Mouse (Mus musculus) frontal cortex, postnatal 25 days (tissue): ENCODE results near the gene Fbl.
"Not testable (repeated sequence)": the region's sequence is repeated elsewhere in the genome, so short reads cannot be mapped to it uniquely, and the experiment has no call there.

Experiments
- DNase-seq, 2 experiments: peaks; one replicate each; pipeline ENCODE4 v3.0.0; 2022; ENCODE audit warnings: low spot score in 2 of 2

Fbl gene

DNA sequence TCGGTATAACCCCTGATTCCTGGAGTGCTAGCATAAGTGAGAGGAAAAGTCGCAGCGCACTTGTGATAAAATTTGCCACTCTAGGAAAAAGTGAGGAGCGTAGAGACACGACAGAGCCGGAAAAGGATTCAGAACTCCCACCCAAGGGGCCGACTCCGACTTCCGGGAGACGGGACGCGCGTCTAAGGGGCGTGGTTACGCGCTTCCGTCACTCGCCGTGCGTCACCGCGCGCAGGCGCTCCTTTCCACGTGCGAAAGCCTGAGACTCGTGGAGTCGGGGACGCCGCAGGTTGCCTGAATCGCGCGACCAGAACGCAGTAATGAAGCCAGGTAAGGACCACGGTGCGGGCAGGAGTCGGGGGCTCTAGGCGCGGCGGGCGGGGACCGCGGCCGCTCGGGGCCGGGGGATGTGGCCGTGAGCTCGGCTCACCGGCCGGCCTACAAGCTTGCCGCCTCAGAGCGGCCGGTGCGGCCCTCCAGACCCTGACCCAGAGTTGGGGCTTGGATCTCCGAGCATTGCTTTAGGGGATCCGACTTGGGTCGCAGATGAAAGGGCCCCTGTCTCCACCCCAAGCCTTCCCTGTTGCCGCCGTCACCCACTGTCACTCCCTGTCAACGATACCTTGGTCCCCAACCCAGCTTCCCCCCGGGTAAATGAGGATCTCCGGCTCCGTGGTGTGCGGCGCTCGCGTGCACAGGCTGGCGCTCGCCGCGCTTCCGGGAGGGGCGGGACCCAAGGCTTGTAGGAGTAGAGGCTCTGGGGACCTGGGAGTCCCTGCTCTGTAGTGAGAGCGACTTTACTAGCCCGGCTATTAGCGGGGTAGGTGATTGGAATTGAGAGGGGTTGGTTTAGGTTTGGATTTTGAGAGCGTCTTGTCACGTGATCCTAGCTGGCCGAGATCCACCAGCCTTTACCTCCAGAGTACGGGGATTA, at the start of gene Fbl:
TSS of gene Fbl (plus strand) at position 222 of the 934 bp plus-strand sequence.
- peak; percentile 78 to 87 for DNase-seq

DNA sequence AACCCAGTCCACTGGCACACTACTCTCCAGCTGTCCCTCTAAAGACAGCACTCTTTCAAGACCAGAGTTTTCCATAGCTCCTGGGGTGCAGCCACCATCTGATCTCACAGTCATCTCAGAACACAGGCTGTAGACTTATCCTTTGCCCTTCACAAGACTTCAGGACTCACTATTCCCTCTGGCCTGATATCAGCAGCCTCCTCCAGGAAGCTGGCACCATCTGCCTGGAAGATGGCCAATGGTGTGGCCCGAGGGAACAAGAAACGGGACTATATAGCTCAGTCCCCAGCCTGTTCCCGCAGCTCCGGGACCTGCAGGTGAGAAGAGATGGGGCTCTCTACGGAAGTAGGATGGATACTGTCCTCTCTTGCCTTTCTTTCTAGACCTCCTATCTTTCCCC, 40.3 kb upstream of the Fbl start, which contains the start of gene 9530053A07Rik:
TSS of gene 9530053A07Rik (plus strand) at position 301 of the 400 bp plus-strand sequence.
- DNase-seq: no peak

DNA sequence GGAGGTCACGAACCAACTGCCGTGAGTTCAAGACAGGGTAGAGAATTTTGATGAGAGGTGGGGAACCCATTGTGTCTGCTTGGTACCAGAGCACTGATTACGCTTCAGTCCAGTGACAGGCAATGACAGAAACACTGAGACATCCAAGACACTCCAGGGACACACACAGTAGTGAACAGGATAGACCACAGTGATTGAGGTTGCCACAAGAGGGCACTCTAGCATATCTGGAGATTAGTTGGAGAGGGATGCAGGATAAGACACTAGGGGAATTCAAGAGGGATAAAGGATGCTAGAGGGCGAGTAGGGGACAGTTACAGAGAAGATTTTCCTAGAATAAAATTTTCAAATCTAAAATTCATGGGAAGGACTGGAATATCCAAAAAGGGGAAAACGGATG, 31.9 kb upstream of the Fbl start:
- DNase-seq: peak in 1 of 2 experiments; percentile 28

DNA sequence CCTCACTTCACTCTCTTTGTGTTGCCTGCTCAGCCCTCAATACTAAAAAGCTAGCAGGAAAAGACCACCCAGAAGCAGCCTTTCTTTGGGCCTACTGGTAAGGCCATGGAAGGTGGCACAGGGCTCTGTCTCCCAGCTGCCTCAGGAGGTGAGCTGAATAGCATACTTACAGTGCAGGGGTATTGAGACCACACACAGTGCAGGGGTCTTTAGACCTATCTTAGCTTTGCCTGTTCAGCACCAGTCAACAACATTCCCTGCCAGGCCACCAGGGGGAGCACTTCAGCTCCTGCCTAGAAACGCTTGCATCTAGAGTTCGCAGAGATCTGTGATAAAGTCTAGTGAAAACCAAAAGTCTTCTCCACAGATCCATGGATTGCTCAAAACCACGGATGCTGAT, 21.2 kb upstream of the Fbl start:
- DNase-seq: peak; percentile 29 to 53

DNA sequence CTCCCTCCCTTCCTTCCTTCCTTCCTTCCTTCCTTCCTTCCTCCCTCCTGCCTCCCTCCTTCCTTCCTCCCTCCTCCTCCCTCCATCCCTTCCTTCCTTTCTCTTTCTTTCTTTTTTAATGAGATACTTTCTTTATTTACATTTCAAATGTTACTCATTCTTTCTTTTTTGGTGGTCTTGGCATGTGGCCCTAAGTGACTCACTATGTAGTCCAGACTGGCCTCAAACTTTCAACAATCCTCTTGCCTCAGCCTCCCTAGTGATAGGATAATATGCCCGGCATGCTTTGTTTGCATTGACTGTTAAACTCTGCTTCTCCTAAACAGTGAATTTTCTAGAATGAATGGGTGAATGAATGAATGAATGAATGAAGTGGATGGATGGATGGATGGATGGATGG, 19.7 kb upstream of the Fbl start:
- DNase-seq: no peak

DNA sequence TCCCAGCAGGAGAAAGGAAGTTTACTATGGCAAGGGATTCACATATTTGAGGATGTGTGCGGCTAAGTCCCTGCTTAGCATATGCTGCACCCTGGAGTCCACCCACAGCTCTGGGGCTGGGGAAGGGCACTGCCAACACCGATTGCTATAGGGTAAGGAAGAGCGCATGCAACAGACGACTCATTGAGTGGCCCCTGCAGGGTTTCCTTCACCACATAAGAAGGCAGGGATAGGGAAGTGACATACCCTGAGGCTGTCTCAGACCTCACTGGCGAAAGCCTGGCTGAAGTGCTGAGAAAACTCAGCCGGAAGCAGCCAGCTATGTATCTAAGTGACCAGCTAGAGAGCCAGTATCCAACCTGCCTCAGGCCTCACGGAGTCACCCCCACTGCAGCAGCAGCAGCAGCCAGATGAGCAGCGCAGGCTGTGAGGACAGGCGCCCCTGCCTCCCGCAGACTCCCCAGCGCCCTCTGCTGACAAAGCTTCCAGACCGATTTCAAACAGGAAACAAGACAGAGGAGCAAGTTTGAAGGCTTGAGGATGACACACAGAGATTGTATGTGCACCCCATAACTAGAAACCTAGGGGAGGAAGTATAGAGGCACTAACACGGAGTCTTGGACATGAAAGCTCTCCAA, 17.8 kb upstream of the Fbl start:
- peak; percentile 31 to 37 for DNase-seq

DNA sequence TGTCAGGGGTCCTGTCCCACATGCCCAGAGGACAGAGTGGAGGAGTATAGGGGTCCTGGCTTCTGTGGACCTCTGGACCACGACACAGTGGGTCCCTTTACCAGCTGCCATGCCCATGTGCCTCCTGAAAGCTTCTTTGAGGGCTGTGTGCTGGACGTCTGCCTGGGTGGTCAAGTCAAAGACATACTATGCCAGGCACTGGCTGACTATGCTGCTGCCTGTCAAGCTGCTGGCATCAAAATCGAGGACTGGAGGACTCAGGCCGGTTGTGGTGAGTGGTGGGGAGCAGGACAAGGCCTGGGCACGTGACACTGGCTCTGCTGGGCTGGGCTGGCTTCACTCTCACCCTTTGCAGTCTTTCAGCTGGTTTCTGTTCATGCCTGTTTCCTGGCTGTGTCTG, 15.9 kb upstream of the Fbl start:
- not testable (repeated sequence) for DNase-seq

DNA sequence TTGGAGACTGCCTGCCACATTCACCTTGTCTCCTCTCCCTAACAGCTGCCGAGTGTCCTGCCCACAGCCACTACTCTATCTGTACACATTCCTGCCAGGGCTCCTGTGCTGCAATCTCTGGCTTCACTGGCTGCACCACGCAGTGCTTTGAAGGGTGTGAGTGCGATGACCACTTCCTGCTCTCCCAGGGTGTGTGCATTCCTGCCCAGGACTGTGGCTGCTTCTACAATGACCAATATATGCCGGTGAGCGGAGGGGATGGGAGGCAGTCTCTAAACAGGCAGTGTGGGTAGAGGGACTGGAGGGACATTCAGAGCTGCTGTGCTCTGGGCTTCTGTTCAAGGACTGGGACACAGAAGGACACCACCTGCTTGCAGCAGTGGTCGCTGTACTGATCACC, 10.2 kb upstream of the Fbl start:
- no peak for DNase-seq

DNA sequence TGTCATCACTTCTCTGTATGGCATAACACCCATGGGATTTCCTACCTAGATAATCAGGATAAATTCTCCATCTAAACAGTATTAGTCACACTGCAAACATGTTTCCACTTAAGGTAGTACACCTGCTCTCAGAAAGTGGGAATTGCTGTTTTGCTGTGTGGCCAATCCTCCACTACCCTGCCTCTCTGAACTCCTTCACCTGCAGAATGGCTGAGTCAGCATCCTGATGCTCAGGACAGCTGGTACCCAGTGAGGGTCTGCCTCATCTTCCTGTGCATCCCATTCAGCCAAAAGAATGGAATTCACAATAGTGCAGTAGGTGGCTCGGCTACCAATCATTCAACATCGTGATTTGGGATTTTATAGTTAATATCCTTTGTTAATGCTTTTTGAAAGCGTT, 9.6 kb upstream of the Fbl start:
- DNase-seq: no peak

DNA sequence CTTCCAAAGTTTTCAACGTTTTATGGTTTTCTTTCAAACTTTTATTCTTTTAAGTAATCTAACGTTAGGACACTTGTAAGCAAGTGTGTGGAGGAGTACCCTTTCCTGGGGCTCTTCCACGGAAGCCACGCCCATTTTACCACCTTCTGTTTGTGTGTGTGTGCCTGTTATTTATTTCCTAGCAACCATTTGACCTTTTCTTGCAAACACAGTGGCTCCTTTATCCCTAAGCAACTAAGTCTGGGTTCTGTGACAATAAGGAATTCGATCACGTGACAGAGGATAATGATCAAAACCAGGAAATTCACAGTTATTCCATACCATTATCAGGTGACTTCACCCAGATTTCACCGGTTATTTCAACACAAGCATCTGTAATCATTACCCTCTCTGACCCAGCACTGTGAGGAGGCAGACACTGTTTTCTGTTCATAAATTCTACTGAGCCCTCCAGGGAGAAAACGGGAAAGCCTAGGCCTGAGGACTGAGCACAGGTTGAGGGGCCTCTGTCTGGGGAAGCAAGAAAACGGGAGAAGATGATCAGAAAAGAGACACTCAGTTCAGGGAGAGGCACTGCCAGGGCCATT, 8.3 kb upstream of the Fbl start:
- no peak for DNase-seq

DNA sequence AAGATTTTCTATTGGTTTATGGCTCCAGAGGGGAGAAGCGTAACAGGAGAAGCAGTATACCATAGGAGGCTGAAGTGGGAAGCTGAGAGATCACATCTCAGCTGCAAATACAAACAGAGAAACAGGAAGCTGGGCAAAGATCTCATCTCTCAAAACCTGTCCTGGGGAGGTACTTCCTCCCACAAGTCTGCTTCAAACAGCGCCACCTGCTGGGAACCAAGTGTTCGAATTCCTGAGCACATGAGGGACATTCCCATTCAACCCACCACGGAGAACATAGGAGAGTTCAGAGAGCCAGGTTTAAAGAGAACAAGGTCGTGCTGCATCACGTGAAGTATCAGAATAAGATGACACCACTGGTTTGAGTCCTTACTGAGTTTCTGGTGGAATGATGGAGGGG, 4.1 kb upstream of the Fbl start:
- no peak for DNase-seq

DNA sequence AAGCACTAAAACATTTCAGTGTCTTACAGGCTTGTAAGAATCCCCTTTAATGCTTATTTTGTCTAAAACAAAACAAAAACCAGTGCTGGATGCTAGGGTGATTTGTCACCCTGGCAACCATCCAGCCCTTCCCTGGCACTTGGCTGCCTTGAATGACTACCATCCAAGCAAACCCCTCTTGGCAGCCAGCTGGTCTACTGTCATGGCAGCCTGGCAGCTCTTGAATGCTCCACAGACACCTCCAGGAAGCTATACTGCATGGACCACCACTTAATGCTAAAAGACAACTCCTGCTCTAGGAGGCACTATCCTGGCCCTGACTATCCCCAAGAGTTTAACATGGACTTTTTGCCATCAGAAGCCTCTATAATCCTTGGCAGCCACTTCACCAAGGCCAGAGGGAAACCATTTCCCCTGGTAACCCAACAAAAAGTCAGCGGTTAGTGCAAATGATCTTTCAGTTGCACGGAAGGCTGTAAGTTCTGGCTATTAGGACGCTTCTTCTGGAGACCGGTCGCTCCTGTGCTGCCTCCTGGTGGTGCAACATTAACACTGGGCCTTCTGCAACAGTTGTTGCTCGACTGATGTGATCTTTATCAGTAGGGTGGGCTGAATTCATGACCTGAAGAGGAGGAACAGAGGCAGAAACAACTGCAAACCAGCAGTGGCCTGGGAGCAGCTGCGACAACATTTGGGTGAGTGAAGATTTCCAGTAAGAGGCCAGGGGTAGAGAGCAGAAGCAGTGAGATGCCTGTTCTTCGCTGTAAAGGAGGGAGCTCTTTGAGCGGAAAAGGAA, 992 bp upstream of the Fbl start:
- peak in 1 of 2 experiments; percentile 32 for DNase-seq

DNA sequence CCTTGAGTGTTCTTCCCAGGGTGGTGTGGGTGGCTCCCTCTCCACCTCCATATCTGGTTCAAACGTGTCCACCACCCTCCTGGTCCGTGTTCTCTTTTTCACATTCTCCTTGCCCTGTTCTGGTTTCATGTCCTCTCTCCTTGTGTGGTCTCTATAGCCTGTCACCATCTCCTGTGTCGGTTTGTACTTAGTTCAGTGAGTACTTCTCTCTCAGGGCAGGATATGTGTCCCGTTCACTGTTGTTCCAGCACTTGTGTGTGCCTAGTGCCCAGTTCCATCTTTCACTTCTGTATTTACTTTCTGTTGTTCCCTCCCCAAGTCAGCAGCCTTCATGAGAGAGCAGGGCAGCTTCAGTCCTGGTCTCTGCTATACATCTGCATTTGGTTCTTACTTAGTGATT, 5.8 kb downstream of the Fbl start:
- no peak for DNase-seq

DNA sequence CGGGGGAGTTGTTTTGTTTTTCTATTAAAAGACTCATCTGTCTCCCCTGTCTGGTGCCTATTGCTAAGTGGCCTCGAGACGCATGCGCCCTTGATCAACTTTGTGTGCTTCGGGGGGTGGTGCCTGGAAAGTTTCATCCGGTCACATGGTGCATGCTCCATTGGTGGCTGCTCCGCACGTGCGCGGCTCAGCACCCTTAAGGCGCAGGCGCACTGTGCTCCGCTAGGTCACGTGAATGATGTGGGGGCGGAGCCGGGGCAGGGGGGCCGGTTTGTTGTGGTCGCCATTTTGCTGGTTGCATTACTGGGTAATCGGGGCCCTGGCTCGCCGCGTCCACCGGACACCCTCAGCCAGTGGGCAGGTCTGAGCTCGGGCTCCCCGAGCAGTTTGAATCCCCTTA, 9.7 kb downstream of the Fbl start, which contains the start of gene Dyrk1b:
TSS of gene Dyrk1b (plus strand) at position 242 of the 400 bp plus-strand sequence.
- peak; percentile 96 to 97 for DNase-seq

DNA sequence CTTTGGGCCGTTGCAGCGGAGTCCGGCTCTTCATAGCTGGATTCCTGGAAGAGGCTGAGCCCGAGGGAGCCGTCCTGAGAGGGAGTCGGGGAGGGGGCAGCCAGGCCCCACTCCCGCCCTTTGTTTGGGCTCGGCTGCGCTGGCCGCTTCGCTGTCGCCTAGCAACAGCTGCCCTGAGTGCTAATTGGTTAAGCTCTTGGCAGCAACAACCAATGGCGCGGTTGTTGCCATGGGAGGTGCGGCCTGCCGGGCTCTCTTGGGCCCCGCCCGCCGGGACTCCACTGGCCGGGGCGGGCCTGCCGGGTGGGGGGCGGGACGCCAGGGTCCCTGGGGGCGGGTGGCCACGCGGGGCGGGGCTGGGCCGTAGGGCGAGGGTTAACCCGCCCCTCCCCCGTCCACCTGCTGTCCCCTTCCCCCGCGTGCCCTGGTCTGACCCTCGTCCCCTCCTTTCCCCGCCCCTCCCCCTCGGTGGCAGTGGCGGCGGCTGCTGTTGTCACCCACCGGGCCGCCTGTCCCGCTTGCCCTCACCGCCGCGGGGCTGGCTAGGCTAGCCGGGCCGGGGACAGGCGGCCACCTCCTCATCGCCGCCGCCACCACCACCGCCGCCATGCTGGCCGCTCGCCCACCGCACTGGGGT, 10.3 kb downstream of the Fbl start:
- DNase-seq: peak; percentile 77 to 84

DNA sequence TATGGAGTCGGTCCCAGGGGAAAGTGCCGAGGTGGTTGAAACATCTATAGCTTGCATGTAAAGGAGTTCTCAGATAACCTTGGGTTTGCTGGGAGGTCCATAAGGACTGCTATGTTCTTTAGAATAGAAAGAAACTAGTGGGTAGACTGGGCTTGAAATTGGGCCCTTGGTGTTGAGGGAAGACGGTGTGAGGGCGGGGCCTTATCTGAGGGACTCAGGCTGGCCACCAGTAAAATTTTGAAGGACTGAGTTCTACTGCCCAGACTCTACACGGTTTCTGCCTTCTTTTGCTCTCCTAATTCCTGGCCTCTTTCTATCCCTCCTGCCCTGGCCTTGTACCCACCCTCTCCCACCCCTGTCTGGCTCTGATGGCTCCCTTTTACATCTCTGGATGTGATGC, 11.4 kb downstream of the Fbl start:
- no peak for DNase-seq

DNA sequence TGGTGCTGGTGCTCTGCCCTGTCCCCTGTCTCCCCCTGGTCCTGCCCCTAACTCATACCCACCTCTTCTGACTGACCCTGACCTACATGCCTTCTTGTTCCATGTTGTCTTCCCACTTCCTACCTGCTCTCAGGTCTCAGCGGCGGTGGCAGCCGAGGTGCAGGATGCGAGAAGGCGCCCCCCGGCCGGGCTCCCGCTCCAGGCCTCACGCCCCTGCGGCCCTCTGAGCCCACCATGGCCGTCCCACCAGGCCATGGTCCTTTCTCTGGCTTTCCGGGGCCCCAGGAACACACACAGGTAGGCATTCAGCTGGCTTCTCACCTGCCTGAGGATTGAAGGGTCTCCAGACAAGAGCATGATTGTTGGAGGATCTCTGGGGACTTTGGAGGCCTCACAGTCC, 11.9 kb downstream of the Fbl start:
- no peak for DNase-seq

DNA sequence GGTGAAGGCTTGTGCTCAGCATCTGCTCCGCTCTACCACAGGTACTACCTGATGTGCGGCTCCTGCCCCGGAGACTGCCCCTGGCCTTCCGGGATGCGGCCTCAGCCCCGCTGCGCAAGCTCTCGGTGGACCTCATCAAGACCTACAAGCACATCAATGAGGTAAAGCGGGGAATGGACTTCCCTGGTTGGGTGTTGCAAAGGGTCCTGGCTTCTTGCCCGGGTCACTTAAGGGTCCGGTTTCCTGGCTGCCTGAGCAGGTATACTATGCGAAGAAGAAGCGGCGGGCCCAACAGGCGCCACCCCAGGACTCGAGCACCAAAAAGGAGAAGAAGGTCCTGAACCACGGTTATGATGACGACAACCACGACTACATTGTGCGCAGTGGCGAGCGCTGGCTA, 12.8 kb downstream of the Fbl start:
- DNase-seq: no peak

DNA sequence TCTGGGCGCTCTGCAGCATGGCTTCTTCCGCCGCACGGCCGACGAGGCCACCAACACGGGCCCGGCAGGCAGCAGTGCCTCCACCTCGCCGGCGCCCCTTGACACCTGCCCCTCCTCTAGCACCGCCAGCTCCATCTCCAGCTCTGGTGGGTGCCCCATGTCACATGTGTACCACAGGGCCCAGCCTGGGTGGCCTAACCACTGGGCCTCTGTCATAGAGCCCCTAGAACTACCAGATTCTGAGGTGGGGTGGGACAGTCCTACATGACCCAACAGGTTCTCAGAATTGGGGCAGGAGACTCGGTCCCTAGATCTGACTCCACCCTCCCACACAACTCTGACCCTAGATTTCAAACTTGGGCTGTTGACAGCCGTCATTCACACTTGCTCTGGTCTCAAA, 16.4 kb downstream of the Fbl start:
- DNase-seq: no peak

DNA sequence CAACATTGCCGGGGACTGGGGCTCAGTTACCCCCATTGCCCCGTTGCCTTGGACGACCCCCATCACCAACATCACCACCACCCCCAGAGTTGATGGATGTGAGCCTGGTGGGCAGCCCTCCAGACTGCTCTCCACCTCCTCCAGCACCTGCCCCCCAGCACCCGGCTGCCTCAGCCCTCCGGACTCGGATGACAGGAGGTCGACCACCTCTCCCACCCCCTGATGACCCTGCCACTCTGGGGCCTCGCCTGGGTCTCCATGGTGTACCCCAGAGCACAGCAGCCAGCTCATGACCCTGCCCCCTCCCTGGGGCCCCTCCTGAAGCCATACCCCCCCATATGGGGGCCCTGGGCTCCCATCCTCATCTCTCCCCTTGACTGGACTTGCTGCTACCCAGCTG, 17.1 kb downstream of the Fbl start:
- no peak for DNase-seq

DNA sequence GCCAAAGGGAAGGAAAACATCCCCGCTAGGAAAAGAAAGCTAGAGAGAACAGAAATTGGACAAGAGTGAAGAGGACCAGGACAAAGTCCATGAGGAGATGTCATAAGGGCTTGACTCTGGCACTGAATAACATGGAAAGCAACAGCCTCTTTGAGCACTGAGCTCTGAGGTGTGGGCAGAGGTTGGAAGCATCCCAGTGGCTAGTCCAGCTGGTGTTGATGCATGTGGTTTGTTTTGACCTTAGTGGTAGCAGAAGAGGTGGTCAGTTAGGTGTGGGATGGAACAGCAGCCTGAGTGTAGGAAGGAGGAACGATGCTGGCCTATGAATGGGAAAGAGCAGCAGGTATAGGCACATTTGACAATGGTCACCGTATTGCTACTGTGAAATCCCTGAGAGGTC, 22.0 kb downstream of the Fbl start:
- DNase-seq: no peak
